Comparison of ENCODE assay signal across 13 mouse cellular contexts in the genomic region with DNA sequence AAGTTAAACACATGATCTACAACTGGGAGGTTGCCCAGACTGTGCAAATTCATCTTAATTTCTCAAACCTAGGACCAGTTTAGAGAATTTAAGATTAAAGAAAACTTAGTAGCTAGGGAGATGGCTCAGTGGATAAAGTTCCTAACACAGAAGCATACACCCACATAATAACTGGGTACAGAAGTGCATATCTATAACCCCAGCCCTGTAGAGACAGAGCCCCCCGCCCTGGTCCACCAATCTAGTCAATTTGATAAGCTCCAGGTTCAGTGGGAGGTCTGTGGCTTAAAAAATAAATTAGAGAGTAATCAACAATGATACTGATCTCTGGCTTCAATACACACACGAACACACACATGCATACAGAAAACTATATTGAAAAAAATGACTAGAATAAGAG.
"Had no signal": no experiment of that assay in that cellular context is flagged by ENCODE, and none has a peak within 500 bp of the region (broad histone marks: within the 10 kb centered on the region; RNA-seq: fewer than 3 reads in every experiment).

No protein-coding gene starts in this region.

- H3K4me2 ChIP-seq: limb, embryonic 13.5 days had no signal

- H3K36me3 ChIP-seq: limb, embryonic 13.5 days; midbrain, embryonic 10.5 days had no signal

- DNase-seq: kidney, adult 2 months; kidney, postnatal 36 days; left cerebral cortex, postnatal 4 days; lung, adult 18-20 months; right cerebral cortex, adult 18-20 months; right cerebral cortex, postnatal 25 days; thymus, postnatal 4 days had no signal

- H3K27ac ChIP-seq: layer of hippocampus, adult 2 months; limb, embryonic 13.5 days; midbrain, embryonic 10.5 days; stomach, postnatal 0 days had no signal

- H3K9ac ChIP-seq: limb, embryonic 13.5 days had no signal

- H3K9me3 ChIP-seq: limb, embryonic 13.5 days; midbrain, embryonic 10.5 days had no signal

- H3K27me3 ChIP-seq: limb, embryonic 13.5 days had no signal

- H3K4me3 ChIP-seq: layer of hippocampus, adult 2 months; limb, embryonic 13.5 days; midbrain, embryonic 10.5 days had no signal

- ATAC-seq: intestine, embryonic 16.5 days; midbrain, embryonic 16.5 days had no signal
